Mouse (Mus musculus): ENCODE data around the gene Thap11.

DNA sequence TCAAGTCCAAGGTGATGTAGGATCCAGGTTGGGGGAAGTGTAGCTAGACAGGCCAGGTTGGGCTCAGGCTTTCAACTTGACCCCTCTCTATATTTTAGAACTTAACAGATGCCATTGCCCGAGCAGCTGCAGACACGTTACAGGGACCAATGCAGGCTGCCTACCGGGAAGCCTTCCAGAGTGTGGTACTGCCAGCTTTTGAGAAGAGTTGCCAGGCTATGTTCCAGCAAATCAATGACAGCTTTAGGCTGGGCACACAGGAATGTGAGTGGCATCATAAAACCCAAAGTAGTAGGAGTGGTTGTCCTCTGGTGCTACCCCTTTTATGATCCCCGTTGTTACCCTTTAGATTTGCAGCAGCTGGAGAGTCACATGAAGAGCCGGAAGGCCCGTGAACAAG, 35.9 kb downstream of the Thap11 start:
- no peak for TF ChIP-seq CTCF (IDR thresholded peaks at IDR 0.05; ENCODE audit: borderline replicate concordance, insufficient read depth, low read length)
- no peak for TF ChIP-seq POLR2A (IDR thresholded peaks at IDR 0.05; ENCODE audit: low read depth, low read length)
